Mouse (Mus musculus) myocyte (in vitro differentiated cells): ENCODE measurements around the gene Fabp7.

ENCODE experiments used
- CEBPB ChIP-seq: IDR thresholded peaks from 2 replicates; pipeline ENCODE4 v1.6.1; 2011; ENCODE audit warnings: mild to moderate bottlenecking, moderate library complexity; ENCODE audit not compliant: poor library complexity, insufficient read depth, severe bottlenecking
- E2F4 ChIP-seq: IDR thresholded peaks from one replicate; pipeline ENCODE4 v1.6.1; 2011; ENCODE audit warnings: mild to moderate bottlenecking, control low read depth, moderate library complexity; ENCODE audit not compliant: insufficient read depth
- POLR2A ChIP-seq: IDR thresholded peaks from one replicate; pipeline ENCODE4 v1.6.1; 2011; ENCODE audit warnings: low read depth, mild to moderate bottlenecking, control low read depth, moderate library complexity; ENCODE audit not compliant: insufficient read length
- POLR2AphosphoS2 ChIP-seq: IDR thresholded peaks from one replicate; pipeline ENCODE4 v1.6.1; 2011; ENCODE audit warnings: low read depth, control low read depth; ENCODE audit not compliant: insufficient read length
- USF1 ChIP-seq: IDR thresholded peaks from one replicate; pipeline ENCODE4 v1.6.1; 2011; ENCODE audit warnings: low read depth, mild to moderate bottlenecking, control low read depth, moderate library complexity

DNA sequence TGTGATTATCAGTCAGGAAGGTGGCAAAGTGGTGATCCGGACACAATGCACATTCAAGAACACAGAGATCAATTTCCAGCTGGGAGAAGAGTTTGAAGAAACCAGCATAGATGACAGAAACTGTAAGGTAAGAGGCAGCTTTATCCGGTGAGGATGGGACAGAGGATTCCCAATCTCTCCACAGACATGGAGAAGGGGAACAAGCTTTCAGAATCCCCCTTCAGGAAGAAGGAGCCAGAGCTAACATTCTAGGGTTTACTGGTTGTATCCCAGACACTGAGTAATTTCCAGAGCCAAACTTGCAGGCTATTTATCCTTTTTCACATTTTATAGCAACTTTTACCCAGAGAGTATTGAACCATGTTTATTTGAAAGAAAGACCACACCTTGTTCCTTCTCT, 871 bp downstream of the Fabp7 start:
- TF ChIP-seq E2F4 (no peak), POLR2A (no peak), POLR2AphosphoS2 (no peak), CEBPB (no peak), USF1 (no peak)
